Mouse (Mus musculus) lung, adult 2 months (tissue): ENCODE data around the gene Snapc3.

Experiments
- CTCF ChIP-seq: fragments of 200-500 bp; IDR thresholded peaks from 2 replicates; pipeline ENCODE4 v1.5.1; 2011; ENCODE audit warnings: mild to moderate bottlenecking, low read length, control low read depth; ENCODE audit not compliant: insufficient read depth
- POLR2A ChIP-seq: fragments of 200-500 bp; IDR thresholded peaks from 2 replicates; pipeline ENCODE4 v1.6.1; 2011; ENCODE audit warnings: low read depth, mild to moderate bottlenecking, control low read depth, low read length, borderline replicate concordance; ENCODE audit errors: extremely low read depth

DNA sequence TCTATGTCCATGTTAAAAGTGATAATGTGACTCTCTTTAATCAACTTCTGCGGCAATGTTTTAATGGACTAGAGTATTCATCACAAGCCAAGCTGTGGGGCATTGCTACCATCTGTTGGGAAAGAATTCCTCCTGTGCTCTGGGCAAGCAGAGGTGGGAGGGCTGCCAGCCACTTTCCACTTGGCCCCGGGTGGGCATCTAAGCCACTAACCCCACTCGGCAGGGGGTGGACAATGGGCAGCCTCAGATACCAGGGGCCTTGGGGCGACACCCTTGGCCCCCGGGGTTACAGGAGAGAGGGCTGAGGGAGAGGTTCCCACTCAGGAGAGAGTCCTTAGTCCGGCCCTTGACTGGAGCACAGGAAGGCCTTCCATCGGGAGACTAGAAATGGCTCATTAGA is 50.1 kb downstream of the Snapc3 start:
- TF ChIP-seq CTCF: no peak
- no peak for TF ChIP-seq POLR2A
